Mouse (Mus musculus) embryonic facial prominence, embryonic 14.5 days (tissue): ENCODE measurements at regions not wholly inside any gene's neighbourhood (a gene's known extent, or its start where the extent isn't known, plus 50 kb on each side); places are given as distances from the start of the nearest gene placed in this dataset.

Source experiments
- ATAC-seq: fragments of 200-750 bp; cut with Nextera tagmentation; 2 replicates; pipeline ENCODE4 v1.8.0; 2017; ENCODE audit warnings: low read depth, moderate number of reproducible peaks, moderate TSS enrichment
- DNase-seq: peaks from one replicate; pipeline ENCODE4 v3.0.0-alpha.2; 2015; ENCODE audit warnings: low spot score
- H3K27ac ChIP-seq: fragments of 300-500 bp; sonication (generic); replicated peaks from 2 replicates; pipeline ENCODE4 v1.5.1; 2014; ENCODE audit warnings: low read depth, mild to moderate bottlenecking, low read length, moderate library complexity
- H3K27me3 ChIP-seq: fragments of 300-500 bp; sonication (generic); replicated peaks from 2 replicates; pipeline ENCODE4 v1.6.1; 2014; ENCODE audit warnings: low read length; ENCODE audit not compliant: control insufficient read depth, insufficient read depth
- H3K36me3 ChIP-seq: fragments of 300-500 bp; sonication (generic); 2 replicates; pipeline ENCODE4 v1.6.1; 2014; ENCODE audit warnings: low read length, mixed read lengths; ENCODE audit not compliant: control insufficient read depth, insufficient read depth
- H3K4me1 ChIP-seq: fragments of 300-500 bp; sonication (generic); 2 replicates; pipeline ENCODE4 v1.6.1; 2014; ENCODE audit warnings: antibody characterized with exemption, low read length; ENCODE audit not compliant: control insufficient read depth, insufficient read depth
- H3K4me2 ChIP-seq: fragments of 300-500 bp; sonication (generic); 2 replicates; pipeline ENCODE4 v1.6.1; 2014; ENCODE audit warnings: low read depth, mild to moderate bottlenecking, low read length, moderate library complexity, mixed read lengths
- H3K4me3 ChIP-seq: fragments of 300-500 bp; sonication (generic); 2 replicates; pipeline ENCODE4 v1.5.1; 2014; ENCODE audit warnings: low read depth, mild to moderate bottlenecking, low read length
- H3K9ac ChIP-seq: fragments of 300-500 bp; sonication (generic); 2 replicates; pipeline ENCODE4 v1.6.1; 2014; ENCODE audit warnings: low read depth, mild to moderate bottlenecking, low read length, moderate library complexity, mixed read lengths
- H3K9me3 ChIP-seq: fragments of 300-500 bp; sonication (generic); 2 replicates; pipeline ENCODE4 v1.6.1; 2016; ENCODE audit warnings: low read length; ENCODE audit not compliant: control insufficient read depth
- WGBS: fragments of 180-500 bp; shearing (Covaris S2); extraction: QIAGEN DNeasy Blood & Tissue Kit; methylation state at CpG from one replicate; pipeline ENCODE4 v1.1.7; 2014; 5-methylcytosine and 5-hydroxymethylcytosine counted together

DNA sequence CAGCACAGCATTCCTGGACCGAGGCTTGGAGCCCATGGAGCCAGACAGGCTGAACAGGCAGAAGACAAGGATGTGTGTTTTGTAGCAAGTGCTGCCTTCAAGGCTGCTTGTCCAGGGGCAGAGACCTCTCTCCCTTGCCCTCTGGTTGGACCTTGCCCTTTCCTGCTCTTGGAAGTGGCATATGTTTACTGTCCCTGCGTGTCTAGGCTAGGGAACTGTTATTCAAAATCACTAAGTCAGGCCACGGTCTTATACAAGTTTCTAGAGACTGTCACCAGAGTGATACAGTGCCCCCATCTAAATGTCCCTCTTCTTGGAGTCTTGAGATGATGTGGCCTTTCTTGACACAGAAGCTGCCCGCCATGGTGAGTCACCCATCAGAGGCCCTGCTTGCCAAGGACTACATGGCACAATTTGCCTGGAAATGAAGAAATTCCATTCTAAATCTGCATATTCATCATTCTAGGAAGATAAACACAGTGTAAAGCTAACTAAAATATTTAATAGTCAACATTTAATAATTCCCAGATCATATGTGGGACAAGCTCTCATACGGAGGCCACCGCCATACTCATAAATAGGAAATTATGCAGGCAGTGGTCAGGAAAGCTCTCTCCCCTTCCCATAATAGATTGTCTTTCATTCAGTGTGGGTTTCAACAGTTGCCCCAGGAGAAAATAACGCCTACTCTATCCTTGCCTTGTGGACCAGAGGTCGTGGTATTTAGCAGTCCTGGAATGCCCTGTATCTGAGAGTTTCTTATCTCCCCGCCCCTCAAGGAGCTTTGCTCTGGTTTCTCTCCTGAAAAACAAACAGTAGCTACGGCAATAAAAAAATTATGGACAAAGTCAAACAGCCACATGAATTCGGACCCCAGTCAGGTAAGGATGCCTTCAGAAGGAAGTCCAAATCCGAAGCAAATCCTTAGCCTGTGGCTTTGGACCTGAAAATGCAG, 50.9 kb upstream of the Lmo4 start:
- H3K9me3 ChIP-seq = no peaks in the 10 kb centered on the region
- no peaks in the 10 kb centered on the region for H3K36me3 ChIP-seq
- H3K4me3 ChIP-seq = no peak overlapping the region
- no peak overlapping the region for H3K4me2 ChIP-seq
- ATAC-seq (no peak), DNase-seq (no peak)
- H3K9ac ChIP-seq = no peak overlapping the region
- no peak overlapping the region for H3K27ac ChIP-seq
- 0 out of 2 replicates have a peak, but pooled peaks cover 4% of the 10 kb centered on the region for H3K4me1 ChIP-seq
- H3K27me3 ChIP-seq = no peaks in the 10 kb centered on the region
- WGBS = 67% methylated on average over 12 of the region's 12 CpGs
